Mouse (Mus musculus) forelimb bud, embryonic 11.5 days (tissue): Measurements from ENCODE around the gene Tbx4.

Source experiments
- DNase-seq: peaks from one replicate; pipeline ENCODE4 v3.0.0-alpha.2; 2012; ENCODE audit warnings: low read depth, low spot score

Tbx4 gene

GRCm38 (mm10) chr11:85850758-85851157 is 35.5 kb upstream of the Tbx4 start:
- DNase-seq, result no peak

GRCm38 (mm10) chr11:85857997-85858698 is 28.1 kb upstream of the Tbx4 start:
- DNase-seq, result no peak

- no peak for DNase-seq
Measured at GRCm38 (mm10) chr11:85864363-85864762, 21.9 kb upstream of the Tbx4 start.

GRCm38 (mm10) chr11:85876059-85876788 is 10.0 kb upstream of the Tbx4 start:
- peak; percentile 94 for DNase-seq

- no peak for DNase-seq
Measured at GRCm38 (mm10) chr11:85884498-85884897, 1.7 kb upstream of the Tbx4 start.

- DNase-seq, result no peak
Measured at GRCm38 (mm10) chr11:85886429-85886785, 185 bp downstream of the Tbx4 start.

- no peak for DNase-seq
Measured at GRCm38 (mm10) chr11:85887273-85887672, 1.1 kb downstream of the Tbx4 start.

GRCm38 (mm10) chr11:85887801-85888450 is 1.7 kb downstream of the Tbx4 start:
- DNase-seq, result no peak

GRCm38 (mm10) chr11:85888451-85888961 is 2.3 kb downstream of the Tbx4 start:
- no peak for DNase-seq

- no peak for DNase-seq
Measured at GRCm38 (mm10) chr11:85889056-85889729, 3.0 kb downstream of the Tbx4 start.

GRCm38 (mm10) chr11:85889730-85890562 is 3.7 kb downstream of the Tbx4 start:
- no peak for DNase-seq

- DNase-seq, result no peak
Measured at GRCm38 (mm10) chr11:85890563-85890845, 4.3 kb downstream of the Tbx4 start.

GRCm38 (mm10) chr11:85891010-85891691 is 4.9 kb downstream of the Tbx4 start:
- no peak for DNase-seq

GRCm38 (mm10) chr11:85891692-85892040 is 5.4 kb downstream of the Tbx4 start:
- no peak for DNase-seq

GRCm38 (mm10) chr11:85892771-85893170 is 6.5 kb downstream of the Tbx4 start:
- no peak for DNase-seq

GRCm38 (mm10) chr11:85893400-85894135 is 7.3 kb downstream of the Tbx4 start:
- DNase-seq, result no peak

GRCm38 (mm10) chr11:85894136-85894530 is 7.9 kb downstream of the Tbx4 start:
- DNase-seq, result no peak

GRCm38 (mm10) chr11:85894731-85895545 is 8.7 kb downstream of the Tbx4 start:
- DNase-seq, result no peak

GRCm38 (mm10) chr11:85896335-85896985 is 10.2 kb downstream of the Tbx4 start:
- no peak for DNase-seq
